Mouse (Mus musculus) limb, embryonic 14.5 days (tissue): Measurements from ENCODE around the gene Asna1. TPM values are rescaled to one million over a fixed set of nuclear protein-coding genes. Genes with fewer than 3 reads are reported as not detected.

ENCODE experiments used
- ATAC-seq: fragments of 200-750 bp; cut with Nextera tagmentation; 2 replicates; pipeline ENCODE4 v1.8.0; 2017; ENCODE audit warnings: low read depth, moderate number of reproducible peaks, moderate TSS enrichment; ENCODE audit not compliant: low FRiP score
- DNase-seq: peaks from one replicate; pipeline ENCODE4 v3.0.0-alpha.2; 2015; ENCODE audit warnings: low spot score
- H3K27ac ChIP-seq: fragments of 300-500 bp; sonication (generic); replicated peaks from 2 replicates; pipeline ENCODE4 v1.5.1; 2014; ENCODE audit warnings: low read depth, mild to moderate bottlenecking, low read length, moderate library complexity, mixed read lengths
- H3K27me3 ChIP-seq: fragments of 300-500 bp; sonication (generic); 2 replicates; pipeline ENCODE4 v1.6.1; 2014; ENCODE audit warnings: low read length, mixed read lengths; ENCODE audit not compliant: control insufficient read depth, insufficient read depth
- H3K36me3 ChIP-seq: fragments of 300-500 bp; sonication (generic); 2 replicates; pipeline ENCODE4 v1.6.1; 2014; ENCODE audit warnings: mild to moderate bottlenecking, low read length, moderate library complexity, mixed read lengths; ENCODE audit not compliant: control insufficient read depth, insufficient read depth
- H3K4me1 ChIP-seq: fragments of 300-500 bp; sonication (generic); 2 replicates; pipeline ENCODE4 v1.6.1; 2014; ENCODE audit warnings: antibody characterized with exemption, low read length, mixed read lengths; ENCODE audit not compliant: control insufficient read depth, insufficient read depth
- H3K4me2 ChIP-seq: fragments of 300-500 bp; sonication (generic); replicated peaks from 2 replicates; pipeline ENCODE4 v1.6.1; 2014; ENCODE audit warnings: low read depth, mild to moderate bottlenecking, low read length, moderate library complexity; ENCODE audit not compliant: severe bottlenecking
- H3K4me3 ChIP-seq: fragments of 300-500 bp; sonication (generic); replicated peaks from 2 replicates; pipeline ENCODE4 v1.5.1; 2014; ENCODE audit warnings: low read length
- H3K9ac ChIP-seq: fragments of 300-500 bp; sonication (generic); 2 replicates; pipeline ENCODE4 v1.6.1; 2014; ENCODE audit warnings: mild to moderate bottlenecking, low read depth, low read length, moderate library complexity; ENCODE audit not compliant: severe bottlenecking
- H3K9me3 ChIP-seq: fragments of 300-500 bp; sonication (generic); 2 replicates; pipeline ENCODE4 v1.6.1; 2016; ENCODE audit warnings: low read length; ENCODE audit not compliant: control insufficient read depth
- POLR2A ChIP-seq: fragments of 200-500 bp; IDR thresholded peaks from 2 replicates; pipeline ENCODE4 v1.8.0; 2012; ENCODE audit warnings: inconsistent platforms, mild to moderate bottlenecking, moderate library complexity, borderline replicate concordance; ENCODE audit not compliant: insufficient read depth, insufficient read length; ENCODE audit errors: extremely low read depth
- WGBS: fragments of 180-500 bp; shearing (Covaris S2); extraction: QIAGEN DNeasy Blood & Tissue Kit; methylation state at CpG from one replicate; pipeline ENCODE4 v1.1.7; 2014; 5-methylcytosine and 5-hydroxymethylcytosine counted together
- polyA plus RNA-seq, 2 experiments: library from polyadenylated mRNA; depleted of rRNA in 1 of 2; stranded (reverse) in 1 of 2; unstranded in 1 of 2; fragments of >200 nt; fragmentation: Nextera tagmentation in 1 of 2; extraction: Ambion mirVana in 1 of 2; gene quantifications; 2 replicates each; pipeline versions ENCODE4 v1.2.1 to v1.2.3; 2012 to 2014

Gene Asna1
- polyA plus RNA-seq, 2 experiments = 98.0 to 173 TPM

- Histone ChIP-seq H3K4me3 (no peak overlapping the region), H3K27ac (no peak overlapping the region), H3K27me3 (no peaks in the 10 kb centered on the region), H3K36me3 (peaks cover 48% of the 10 kb centered on the region), H3K4me2 (no peak overlapping the region), H3K4me1 (peaks cover 14% of the 10 kb centered on the region), H3K9ac (no peak overlapping the region), H3K9me3 (no peaks in the 10 kb centered on the region)
- WGBS = 79% methylated on average over 1 of the region's 1 CpGs
- DNase-seq (no peak), ATAC-seq (no peak)
- TF ChIP-seq POLR2A = no peak
Measured at GRCm38 (mm10) chr8:85033867-85034266, 8.8 kb upstream of the Asna1 start.

- WGBS = 83% methylated on average over 4 of the region's 4 CpGs
- Histone ChIP-seq H3K9ac (no peak overlapping the region), H3K36me3 (peaks cover 48% of the 10 kb centered on the region), H3K9me3 (no peaks in the 10 kb centered on the region), H3K4me1 (peaks cover 19% of the 10 kb centered on the region), H3K27me3 (no peaks in the 10 kb centered on the region), H3K4me3 (no peak overlapping the region), H3K4me2 (no peak overlapping the region), H3K27ac (no peak overlapping the region)
- TF ChIP-seq POLR2A = no peak
- DNase-seq (no peak), ATAC-seq (no peak)
Measured at GRCm38 (mm10) chr8:85032622-85033311, 7.7 kb upstream of the Asna1 start.

- no peak for TF ChIP-seq POLR2A
- ATAC-seq (no peak), DNase-seq (no peak)
- Histone ChIP-seq H3K27me3 (no peaks in the 10 kb centered on the region), H3K4me3 (no peak overlapping the region; the same call in 1 of the 2 replicates), H3K27ac (no peak overlapping the region), H3K9me3 (no peaks in the 10 kb centered on the region), H3K9ac (no peak overlapping the region), H3K4me1 (peaks cover 26% of the 10 kb centered on the region), H3K4me2 (no peak overlapping the region), H3K36me3 (peaks cover 48% of the 10 kb centered on the region)
- 88% methylated on average over 14 of the region's 14 CpGs for WGBS
Measured at GRCm38 (mm10) chr8:85029271-85029670, 4.2 kb upstream of the Asna1 start.

- peak overlapping the region; percentile 100 for H3K4me3 ChIP-seq
- H3K27ac ChIP-seq = no peak overlapping the region
- peak overlapping the region; percentile 89 for H3K4me2 ChIP-seq
- no peak for DNase-seq
- WGBS = 23% methylated on average over 2 of the region's 2 CpGs
- peaks cover 30% of the 10 kb centered on the region for H3K4me1 ChIP-seq
- H3K36me3 ChIP-seq = peaks cover 48% of the 10 kb centered on the region
- no peaks in the 10 kb centered on the region for H3K9me3 ChIP-seq
- H3K9ac ChIP-seq = peak overlapping the region; percentile 97
- no peak for ATAC-seq
- H3K27me3 ChIP-seq = no peaks in the 10 kb centered on the region
- no peak for TF ChIP-seq POLR2A
Measured at GRCm38 (mm10) chr8:85027922-85028321, 2.8 kb upstream of the Asna1 start.

GRCm38 (mm10) chr8:85027516-85027855 is 2.4 kb upstream of the Asna1 start:
- no peaks in the 10 kb centered on the region for H3K9me3 ChIP-seq
- ATAC-seq = no peak
- peak overlapping the region; percentile 97 for H3K9ac ChIP-seq
- peaks cover 30% of the 10 kb centered on the region for H3K4me1 ChIP-seq
- peak overlapping the region; percentile 89 for H3K4me2 ChIP-seq
- H3K4me3 ChIP-seq = peak overlapping the region; percentile 100
- peak overlapping the region; percentile 88 for H3K27ac ChIP-seq
- no peak for DNase-seq
- TF ChIP-seq POLR2A = no peak
- peaks cover 47% of the 10 kb centered on the region for H3K36me3 ChIP-seq
- 1% methylated on average over 13 of the region's 13 CpGs for WGBS
- no peaks in the 10 kb centered on the region for H3K27me3 ChIP-seq
